Mouse (Mus musculus): ENCODE measurements around the gene Trnp1. TPM values are rescaled to one million over a fixed set of nuclear protein-coding genes. Genes with fewer than 3 reads are reported as not detected.

Trnp1 gene
- total and polyA plus RNA-seq, 3 experiments: 1.6 TPM; not detected in 1

GRCm38 (mm10) chr4:133448708-133449388 is 49.5 kb downstream of the Trnp1 start:
- DNase-seq (ENCODE audit: low read depth, low spot score): peak; percentile 48

GRCm38 (mm10) chr4:133447967-133448366 is 50.4 kb downstream of the Trnp1 start:
- no peaks in the 10 kb centered on the region for H3K79me2 ChIP-seq (ENCODE audit: control insufficient read depth, insufficient read depth, low read length, poor library complexity)
- H3K4me3 ChIP-seq (ENCODE audit: control insufficient read depth in 1 of 2, insufficient read depth in 1 of 2, low read depth in 2 of 2, low read length in 2 of 2): no peak overlapping the region
- no peak for TF ChIP-seq SIN3A (IDR thresholded peaks at IDR 0.05; ENCODE audit: low read length)
- no peaks in the 10 kb centered on the region for H3K9me3 ChIP-seq (replicated peaks; ENCODE audit: insufficient read depth, low read length)
- no peaks in the 10 kb centered on the region for H3K27me3 ChIP-seq (ENCODE audit: control insufficient read depth in 1 of 2, insufficient read depth in 2 of 2, low read length in 2 of 2)
- peaks cover 0 to 10% of the 10 kb centered on the region in 2 experiments; a peak in 2 of 4 replicates for H3K4me1 ChIP-seq (ENCODE audit: control insufficient read depth in 1 of 2, insufficient read depth in 2 of 2, low read length in 2 of 2)
- H3K36me3 ChIP-seq (ENCODE audit: control insufficient read depth in 1 of 2, insufficient read depth in 2 of 2, low read length in 2 of 2): no peaks in the 10 kb centered on the region
- no peak overlapping the region for H3K27ac ChIP-seq (ENCODE audit: control insufficient read depth, low read depth, low read length)
- DNase-seq (ENCODE audit: low read depth, low spot score): no peak
- H3K9ac ChIP-seq (ENCODE audit: control insufficient read depth, low read depth, low read length, poor library complexity, severe bottlenecking): no peak overlapping the region

More at GRCm38 (mm10) chr4:133448708-133449388, 49.5 kb downstream of the Trnp1 start:
- H3K27me3 ChIP-seq (ENCODE audit: control insufficient read depth in 1 of 2, insufficient read depth in 2 of 2, low read length in 2 of 2): no peaks in the 10 kb centered on the region
- H3K9me3 ChIP-seq (replicated peaks; ENCODE audit: insufficient read depth, low read length): no peaks in the 10 kb centered on the region
- peaks cover 0 to 10% of the 10 kb centered on the region in 2 experiments; a peak in 2 of 4 replicates for H3K4me1 ChIP-seq (ENCODE audit: control insufficient read depth in 1 of 2, insufficient read depth in 2 of 2, low read length in 2 of 2)
- TF ChIP-seq TCF12 (IDR thresholded peaks at IDR 0.05; ENCODE audit: low read depth, low read length) (no peak), MAZ (IDR thresholded peaks at IDR 0.05; ENCODE audit: low read depth, low read length) (no peak), ZMIZ1 (IDR thresholded peaks at IDR 0.05; ENCODE audit: low read depth, low read length) (no peak), UBTF (IDR thresholded peaks at IDR 0.05; ENCODE audit: borderline replicate concordance, insufficient read depth, low read depth, low read length) (no peak), GABPA (IDR thresholded peaks at IDR 0.05; ENCODE audit: low read depth, low read length) (no peak), HCFC1 (IDR thresholded peaks at IDR 0.05; ENCODE audit: low read depth, low read length) (no peak), ZKSCAN1 (IDR thresholded peaks at IDR 0.05; ENCODE audit: low read depth, low read length) (no peak), CTCF (IDR thresholded peaks at IDR 0.05 in 2 of 3, conservative IDR thresholded peaks at IDR 0.05 in 1 of 3; ENCODE audit: control insufficient read depth in 1 of 3, insufficient read depth in 1 of 3, low read depth in 2 of 3, low read length in 3 of 3, poor library complexity in 1 of 3, severe bottlenecking in 1 of 3) (no peak), ETS1 (IDR thresholded peaks at IDR 0.05; ENCODE audit: low read depth, low read length) (no peak), USF2 (IDR thresholded peaks at IDR 0.05; ENCODE audit: borderline replicate concordance in 1 of 2, insufficient read depth in 1 of 2, low read depth in 1 of 2, low read length in 2 of 2) (no peak), RCOR1 (IDR thresholded peaks at IDR 0.05; ENCODE audit: low read depth, low read length) (no peak), POLR2AphosphoS2 (IDR thresholded peaks at IDR 0.05; ENCODE audit: low read length) (no peak), ELF1 (IDR thresholded peaks at IDR 0.05; ENCODE audit: low read depth, low read length) (no peak), SIN3A (IDR thresholded peaks at IDR 0.05; ENCODE audit: low read length) (no peak), RAD21 (IDR thresholded peaks at IDR 0.05; ENCODE audit: low read depth, low read length) (no peak)
- H3K27ac ChIP-seq (ENCODE audit: control insufficient read depth, low read depth, low read length): no peak overlapping the region
- H3K4me3 ChIP-seq (ENCODE audit: control insufficient read depth in 1 of 2, insufficient read depth in 1 of 2, low read depth in 2 of 2, low read length in 2 of 2): no peak overlapping the region
- H3K36me3 ChIP-seq (ENCODE audit: control insufficient read depth in 1 of 2, insufficient read depth in 2 of 2, low read length in 2 of 2): no peaks in the 10 kb centered on the region
- H3K79me2 ChIP-seq (ENCODE audit: control insufficient read depth, insufficient read depth, low read length, poor library complexity): no peaks in the 10 kb centered on the region
- no peak overlapping the region for H3K9ac ChIP-seq (ENCODE audit: control insufficient read depth, low read depth, low read length, poor library complexity, severe bottlenecking)

Data from MEL (cell line).